Mouse (Mus musculus) limb, embryonic 14.5 days (tissue): ENCODE data around the gene Ccr4. TPM values are rescaled to one million over a fixed set of nuclear protein-coding genes. Genes with fewer than 3 reads are reported as not detected.

Experiments
- ATAC-seq: fragments of 200-750 bp; cut with Nextera tagmentation; 2 replicates; pipeline ENCODE4 v1.8.0; 2017; ENCODE audit warnings: low read depth, moderate number of reproducible peaks, moderate TSS enrichment; ENCODE audit not compliant: low FRiP score
- DNase-seq: peaks from one replicate; pipeline ENCODE4 v3.0.0-alpha.2; 2015; ENCODE audit warnings: low spot score
- H3K27ac ChIP-seq: fragments of 300-500 bp; sonication (generic); replicated peaks from 2 replicates; pipeline ENCODE4 v1.5.1; 2014; ENCODE audit warnings: low read depth, mild to moderate bottlenecking, low read length, moderate library complexity, mixed read lengths
- H3K27me3 ChIP-seq: fragments of 300-500 bp; sonication (generic); 2 replicates; pipeline ENCODE4 v1.6.1; 2014; ENCODE audit warnings: low read length, mixed read lengths; ENCODE audit not compliant: control insufficient read depth, insufficient read depth
- H3K36me3 ChIP-seq: fragments of 300-500 bp; sonication (generic); 2 replicates; pipeline ENCODE4 v1.6.1; 2014; ENCODE audit warnings: mild to moderate bottlenecking, low read length, moderate library complexity, mixed read lengths; ENCODE audit not compliant: control insufficient read depth, insufficient read depth
- H3K4me1 ChIP-seq: fragments of 300-500 bp; sonication (generic); 2 replicates; pipeline ENCODE4 v1.6.1; 2014; ENCODE audit warnings: antibody characterized with exemption, low read length, mixed read lengths; ENCODE audit not compliant: control insufficient read depth, insufficient read depth
- H3K4me2 ChIP-seq: fragments of 300-500 bp; sonication (generic); replicated peaks from 2 replicates; pipeline ENCODE4 v1.6.1; 2014; ENCODE audit warnings: low read depth, mild to moderate bottlenecking, low read length, moderate library complexity; ENCODE audit not compliant: severe bottlenecking
- H3K4me3 ChIP-seq: fragments of 300-500 bp; sonication (generic); replicated peaks from 2 replicates; pipeline ENCODE4 v1.5.1; 2014; ENCODE audit warnings: low read length
- H3K9ac ChIP-seq: fragments of 300-500 bp; sonication (generic); 2 replicates; pipeline ENCODE4 v1.6.1; 2014; ENCODE audit warnings: mild to moderate bottlenecking, low read depth, low read length, moderate library complexity; ENCODE audit not compliant: severe bottlenecking
- H3K9me3 ChIP-seq: fragments of 300-500 bp; sonication (generic); 2 replicates; pipeline ENCODE4 v1.6.1; 2016; ENCODE audit warnings: low read length; ENCODE audit not compliant: control insufficient read depth
- POLR2A ChIP-seq: fragments of 200-500 bp; IDR thresholded peaks from 2 replicates; pipeline ENCODE4 v1.8.0; 2012; ENCODE audit warnings: inconsistent platforms, mild to moderate bottlenecking, moderate library complexity, borderline replicate concordance; ENCODE audit not compliant: insufficient read depth, insufficient read length; ENCODE audit errors: extremely low read depth
- WGBS: fragments of 180-500 bp; shearing (Covaris S2); extraction: QIAGEN DNeasy Blood & Tissue Kit; methylation state at CpG from one replicate; pipeline ENCODE4 v1.1.7; 2014; 5-methylcytosine and 5-hydroxymethylcytosine counted together
- polyA plus RNA-seq, 2 experiments: library from polyadenylated mRNA; depleted of rRNA in 1 of 2; stranded (reverse) in 1 of 2; unstranded in 1 of 2; fragments of >200 nt; fragmentation: Nextera tagmentation in 1 of 2; extraction: Ambion mirVana in 1 of 2; gene quantifications; 2 replicates each; pipeline versions ENCODE4 v1.2.1 to v1.2.3; 2012 to 2014

Gene Ccr4
- polyA plus RNA-seq, 2 experiments, result 1.2 to 2.7 TPM

GRCm38 (mm10) chr9:114512831-114513230 is 8.1 kb upstream of the Ccr4 start:
- Histone ChIP-seq H3K4me2 (no peak overlapping the region), H3K27ac (no peak overlapping the region), H3K4me3 (no peak overlapping the region), H3K27me3 (no peaks in the 10 kb centered on the region), H3K4me1 (no peaks in the 10 kb centered on the region), H3K9ac (no peak overlapping the region), H3K9me3 (peaks cover 15% of the 10 kb centered on the region), H3K36me3 (peaks cover 16% of the 10 kb centered on the region)
- no peak for TF ChIP-seq POLR2A
- DNase-seq (no peak), ATAC-seq (no peak)
- 97% methylated on average over 21 of the region's 21 CpGs for WGBS

GRCm38 (mm10) chr9:114509785-114510184 is 5.1 kb upstream of the Ccr4 start:
- no peak for TF ChIP-seq POLR2A
- Histone ChIP-seq H3K4me3 (no peak overlapping the region), H3K4me2 (no peak overlapping the region), H3K27me3 (no peaks in the 10 kb centered on the region), H3K27ac (no peak overlapping the region), H3K9me3 (peaks cover 15% of the 10 kb centered on the region), H3K9ac (no peak overlapping the region), H3K4me1 (no peaks in the 10 kb centered on the region), H3K36me3 (peaks cover 16% of the 10 kb centered on the region)
- ATAC-seq, result no peak
- WGBS, result 95% methylated on average over 9 of the region's 9 CpGs
- no peak for DNase-seq

- 90% methylated on average over 9 of the region's 9 CpGs for WGBS
- H3K9ac ChIP-seq, result no peak overlapping the region
- H3K4me2 ChIP-seq, result no peak overlapping the region
- no peak for TF ChIP-seq POLR2A
- H3K27ac ChIP-seq, result no peak overlapping the region
- no peaks in the 10 kb centered on the region; the same call in 1 of the 2 replicates for H3K9me3 ChIP-seq
- no peak for DNase-seq
- no peaks in the 10 kb centered on the region for H3K4me1 ChIP-seq
- ATAC-seq, result no peak
- H3K4me3 ChIP-seq, result no peak overlapping the region
- H3K36me3 ChIP-seq, result peaks cover under 1% of the 10 kb centered on the region; the same call in 1 of the 2 replicates
- H3K27me3 ChIP-seq, result no peaks in the 10 kb centered on the region
Observed at GRCm38 (mm10) chr9:114507421-114507820, 2.7 kb upstream of the Ccr4 start.

- Histone ChIP-seq H3K36me3 (no peaks in the 10 kb centered on the region), H3K27me3 (no peaks in the 10 kb centered on the region), H3K9ac (no peak overlapping the region), H3K27ac (no peak overlapping the region), H3K4me3 (no peak overlapping the region), H3K4me1 (no peaks in the 10 kb centered on the region), H3K9me3 (no peaks in the 10 kb centered on the region), H3K4me2 (no peak overlapping the region)
- WGBS, result 79% methylated on average over 4 of the region's 4 CpGs
- no peak for ATAC-seq
- no peak for DNase-seq
- no peak for TF ChIP-seq POLR2A
Observed at GRCm38 (mm10) chr9:114506564-114506963, 1.8 kb upstream of the Ccr4 start.

GRCm38 (mm10) chr9:114502711-114503427 is 1.8 kb downstream of the Ccr4 start:
- no peak overlapping the region for H3K27ac ChIP-seq
- 63% methylated on average over 15 of the region's 15 CpGs for WGBS
- no peak for TF ChIP-seq POLR2A
- no peak overlapping the region for H3K9ac ChIP-seq
- H3K4me3 ChIP-seq, result no peak overlapping the region
- no peaks in the 10 kb centered on the region for H3K9me3 ChIP-seq
- no peaks in the 10 kb centered on the region for H3K4me1 ChIP-seq
- DNase-seq (peak; percentile 20), ATAC-seq (no peak)
- no peak overlapping the region for H3K4me2 ChIP-seq
- no peaks in the 10 kb centered on the region for H3K36me3 ChIP-seq
- H3K27me3 ChIP-seq, result no peaks in the 10 kb centered on the region

GRCm38 (mm10) chr9:114501913-114502312 is 2.8 kb downstream of the Ccr4 start:
- DNase-seq (no peak), ATAC-seq (no peak)
- Histone ChIP-seq H3K36me3 (no peaks in the 10 kb centered on the region), H3K4me1 (no peaks in the 10 kb centered on the region), H3K4me3 (no peak overlapping the region), H3K4me2 (no peak overlapping the region), H3K27ac (no peak overlapping the region), H3K9ac (no peak overlapping the region), H3K27me3 (no peaks in the 10 kb centered on the region), H3K9me3 (no peaks in the 10 kb centered on the region)
- WGBS, result 90% methylated on average over 11 of the region's 11 CpGs
- TF ChIP-seq POLR2A, result no peak
